Mouse (Mus musculus): ENCODE measurements around the gene Dnajc30.

DNA sequence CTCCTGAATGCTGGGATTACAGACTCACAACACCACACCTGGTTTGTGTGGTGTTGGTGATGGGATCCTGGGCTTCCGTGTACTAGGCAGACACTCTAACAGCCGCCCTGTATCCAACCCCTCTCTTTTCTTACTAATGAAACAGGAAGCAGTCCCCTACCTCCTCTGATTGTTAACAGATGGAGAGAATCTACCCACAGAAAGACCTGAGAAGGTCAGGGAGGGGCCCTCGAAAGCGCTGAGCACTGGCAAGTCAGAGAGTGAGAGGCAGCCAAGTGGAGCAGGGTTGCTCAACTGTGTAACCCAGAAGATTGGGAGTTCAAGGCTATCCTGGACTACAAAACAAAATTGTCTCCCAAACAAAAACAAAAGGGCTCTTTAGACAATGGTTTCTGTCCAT is 22.9 kb downstream of the Dnajc30 start:
- TF ChIP-seq POLR2A (IDR thresholded peaks at IDR 0.05; ENCODE audit: borderline replicate concordance, insufficient read depth, low read length): no peak
- TF ChIP-seq CTCF (IDR thresholded peaks at IDR 0.05; ENCODE audit: borderline replicate concordance, insufficient read depth, low read depth, low read length): no peak
